10 mouse cellular contexts compared by ENCODE assay signal in genomic region chrX:12225892-12226206, GRCm38 (mm10).
DNase-seq lines count a peak whose midpoint lies in the region; ATAC-seq lines count a peak whose summit lies in the region.
"Had no signal": no experiment of that assay in that cellular context is flagged by ENCODE, and none has a peak within 500 bp of the region (broad histone marks: within the 10 kb centered on the region; RNA-seq: fewer than 3 reads in every experiment).

No protein-coding gene starts in this region.

- H3K4me2 ChIP-seq in heart, embryonic 15.5 days: peak overlapping the region; percentile 55
- peak overlapping the region; percentile 46 for H3K4me2 ChIP-seq in embryonic facial prominence, embryonic 13.5 days
- peak overlapping the region; percentile 27; the same call in 1 of the 2 replicates for H3K4me2 ChIP-seq in intestine, embryonic 16.5 days (ENCODE audit: low read depth, low read length)

- H3K9me3 ChIP-seq in heart, embryonic 15.5 days (replicated peaks): no peaks in the 10 kb centered on the region
- H3K9me3 ChIP-seq in embryonic facial prominence, embryonic 13.5 days: no peaks in the 10 kb centered on the region
- H3K9me3 ChIP-seq in intestine, embryonic 16.5 days (ENCODE audit: control insufficient read depth, low read length): no peaks in the 10 kb centered on the region

- no peaks in the 10 kb centered on the region for H3K36me3 ChIP-seq in heart, embryonic 15.5 days
- no peaks in the 10 kb centered on the region for H3K36me3 ChIP-seq in embryonic facial prominence, embryonic 13.5 days
- no peaks in the 10 kb centered on the region for H3K36me3 ChIP-seq in intestine, embryonic 16.5 days (ENCODE audit: control insufficient read depth, insufficient read depth, low read length)

- intact Hi-C loops in heart, postnatal 36 days (cut with DNase I): no loop called here
- intact Hi-C loops in left cerebral cortex, postnatal 25 days (cut with DNase I): no loop called here

- H3K9ac ChIP-seq in heart, embryonic 15.5 days: no peak overlapping the region
- no peak overlapping the region for H3K9ac ChIP-seq in embryonic facial prominence, embryonic 13.5 days
- H3K9ac ChIP-seq in intestine, embryonic 16.5 days (ENCODE audit: low read depth, low read length): no peak overlapping the region
- H3K9ac ChIP-seq: liver, embryonic 14.5 days had no signal

- no peak for DNase-seq in heart, postnatal 36 days
- peak; percentile 35 for DNase-seq in brain, adult 2 months (ENCODE audit: low read depth, low spot score)
- DNase-seq in left cerebral cortex, postnatal 25 days (ENCODE audit: low spot score in 2 of 2): no peak
- DNase-seq in Muller cell, postnatal 12 days (ENCODE audit: inconsistent ontology term): no peak
- DNase-seq in layer of hippocampus, adult 8-10 months (ENCODE audit: low spot score in 2 of 2): no peak

- H3K4me1 ChIP-seq in heart, embryonic 15.5 days (replicated peaks): peaks cover 4% of the 10 kb centered on the region
- peaks cover 6% of the 10 kb centered on the region for H3K4me1 ChIP-seq in embryonic facial prominence, embryonic 13.5 days
- H3K4me1 ChIP-seq in intestine, embryonic 16.5 days (ENCODE audit: control insufficient read depth, insufficient read depth, low read length): no peaks in the 10 kb centered on the region

- WGBS in heart, embryonic 15.5 days: 20% methylated on average over 3 of the region's 3 CpGs
- WGBS in embryonic facial prominence, embryonic 13.5 days: 19% methylated on average over 3 of the region's 3 CpGs
- 15% methylated on average over 3 of the region's 3 CpGs for WGBS in intestine, embryonic 16.5 days

- peak overlapping the region; percentile 13; the same call in 1 of the 2 replicates for H3K4me3 ChIP-seq in heart, embryonic 15.5 days
- no peak overlapping the region for H3K4me3 ChIP-seq in embryonic facial prominence, embryonic 13.5 days
- H3K4me3 ChIP-seq in intestine, embryonic 16.5 days (ENCODE audit: low read length): no peak overlapping the region
- H3K4me3 ChIP-seq: myocyte had no signal

- H3K27me3 ChIP-seq in heart, embryonic 15.5 days: peaks cover 8% of the 10 kb centered on the region; the same call in 1 of the 2 replicates
- H3K27me3 ChIP-seq in embryonic facial prominence, embryonic 13.5 days: peaks cover 27% of the 10 kb centered on the region
- H3K27me3 ChIP-seq in intestine, embryonic 16.5 days (replicated peaks; ENCODE audit: control insufficient read depth, insufficient read depth, low read length): no peaks in the 10 kb centered on the region

- no peak for ATAC-seq in heart, embryonic 15.5 days (replicated peaks; ENCODE audit: insufficient number of reproducible peaks, insufficient read depth, low FRiP score, low read depth)
- ATAC-seq in embryonic facial prominence, embryonic 13.5 days (ENCODE audit: insufficient number of reproducible peaks, insufficient read depth, low FRiP score, low TSS enrichment, low read depth): no peak
- ATAC-seq in intestine, embryonic 16.5 days: no peak

- no peak overlapping the region for H3K27ac ChIP-seq in heart, embryonic 15.5 days
- no peak overlapping the region for H3K27ac ChIP-seq in embryonic facial prominence, embryonic 13.5 days
- no peak overlapping the region for H3K27ac ChIP-seq in intestine, embryonic 16.5 days (ENCODE audit: low read length)
- H3K27ac ChIP-seq: liver, embryonic 14.5 days had no signal
